Mouse (Mus musculus) stomach, postnatal 0 days (tissue): ENCODE measurements around the gene Gps2.
"Not testable (repeated sequence)": the region's sequence is repeated elsewhere in the genome, so short reads cannot be mapped to it uniquely, and the experiment has no call there.

Source experiments
- CTCF ChIP-seq: IDR thresholded peaks from 2 replicates; pipeline ENCODE4 v1.5.1; 2016; ENCODE audit warnings: antibody characterized with exemption, low read depth, mild to moderate bottlenecking, moderate library complexity
- EP300 ChIP-seq: optimal IDR thresholded peaks from 2 replicates; pipeline ENCODE3; 2016; ENCODE audit warnings: antibody characterized with exemption

DNA sequence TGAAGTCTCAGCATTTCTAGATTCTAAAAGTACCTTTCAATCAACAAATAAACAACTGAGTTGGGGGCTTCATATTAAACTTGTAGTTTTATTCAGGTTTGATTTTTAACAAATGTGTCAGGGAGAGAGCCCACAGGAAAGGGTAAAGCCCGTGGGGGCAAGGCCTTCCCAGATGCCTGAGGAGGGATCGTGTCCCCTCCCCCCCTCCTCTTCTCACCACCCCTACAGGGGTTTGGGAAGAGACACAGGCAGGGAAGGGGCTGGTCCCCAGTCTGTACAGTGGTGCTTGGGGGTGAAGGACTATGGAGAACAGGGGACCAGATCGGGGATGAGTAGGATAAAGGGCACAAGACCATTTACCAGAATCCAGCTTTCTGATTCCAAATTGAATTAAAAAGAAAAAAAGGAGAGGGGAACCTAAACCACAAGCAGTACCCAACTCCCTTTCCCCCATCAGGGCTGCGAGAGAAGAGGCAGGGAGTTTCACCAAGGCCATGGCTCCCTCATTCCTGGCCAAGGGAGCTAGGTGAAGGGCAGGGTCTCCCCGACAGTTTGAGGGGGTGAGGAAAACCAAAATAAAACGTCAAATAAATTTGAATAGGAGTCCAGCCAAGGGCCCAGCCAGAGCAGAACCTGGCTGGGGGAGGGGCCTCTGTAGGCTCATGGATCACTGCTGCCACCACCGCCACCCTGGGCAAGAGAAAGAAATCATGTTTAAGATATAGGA lies 3.1 kb downstream of the Gps2 start:
- not testable (repeated sequence) for TF ChIP-seq EP300, CTCF
